Mouse (Mus musculus) 416B (cell line): ENCODE results near the gene Srgap3.

Experiments
- DNase-seq: peaks from one replicate; pipeline ENCODE4 v3.0.0; 2011; ENCODE audit warnings: low read depth

The Srgap3 gene

GRCm38 (mm10) chr6:112812884-112813283 is 134.2 kb downstream of the Srgap3 start:
- DNase-seq = no peak

- no peak for DNase-seq
These were observed 136.6 kb downstream of the Srgap3 start for GRCm38 (mm10) chr6:112810521-112810830.

DNA sequence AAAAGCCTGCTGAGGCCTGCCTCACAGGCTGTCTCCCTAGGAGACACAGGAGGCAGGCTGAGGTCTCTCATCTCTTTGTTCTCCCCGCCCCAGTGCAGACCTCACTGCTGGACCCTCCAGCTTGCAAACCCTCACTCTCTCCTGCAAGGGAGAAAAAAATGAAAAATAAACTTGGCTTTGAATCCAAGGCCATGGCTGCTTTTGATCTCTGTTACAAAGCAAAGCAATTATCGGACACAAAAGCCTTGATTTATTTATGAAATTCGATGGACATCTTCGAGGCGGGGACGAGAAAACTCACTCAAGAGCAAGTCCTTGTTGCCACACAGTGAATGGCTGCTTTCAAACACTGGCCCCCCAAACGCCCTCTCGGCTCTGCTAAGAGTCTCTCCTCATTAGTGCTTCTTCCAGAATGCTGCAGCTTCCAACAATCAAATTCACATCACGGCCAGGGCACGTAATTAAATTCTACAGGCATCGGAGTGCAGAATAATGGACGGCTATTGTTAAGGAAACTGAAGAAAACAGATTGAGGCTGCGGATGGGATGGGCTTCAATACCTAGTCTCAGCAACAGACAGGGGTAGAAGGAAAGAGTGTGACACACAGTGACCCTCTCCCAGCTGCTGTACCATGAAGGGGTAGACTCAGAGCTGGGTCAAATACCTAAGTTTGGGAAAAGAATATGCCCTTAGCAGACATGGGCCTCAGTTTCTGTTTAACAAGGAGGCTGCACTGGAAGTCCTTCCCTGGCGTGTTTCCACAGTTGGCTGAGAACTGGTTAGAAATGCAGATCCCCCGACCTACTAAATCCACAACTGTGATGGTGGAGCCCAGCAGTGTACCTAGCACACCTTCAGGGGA is 137.2 kb downstream of the Srgap3 start:
- no peak for DNase-seq

DNA sequence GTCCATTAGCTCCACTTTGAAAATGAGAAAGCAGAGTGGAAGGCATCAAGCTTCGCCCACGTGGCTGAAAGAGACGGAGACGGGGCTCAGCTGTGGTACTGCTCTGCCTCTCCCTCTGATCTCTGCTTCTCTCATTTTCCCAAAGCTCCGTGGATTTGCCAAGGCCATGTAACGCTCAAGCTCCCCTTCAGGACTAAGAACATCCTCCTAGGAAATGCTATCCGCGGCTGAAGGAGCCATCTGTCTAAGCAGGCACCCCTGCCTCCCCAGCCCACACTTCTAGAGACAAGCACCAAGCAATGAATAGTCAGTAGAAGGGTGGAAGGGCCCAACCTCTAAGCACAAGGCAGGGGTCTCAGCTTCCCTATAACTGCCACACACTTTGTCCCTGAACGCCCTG is 138.3 kb downstream of the Srgap3 start:
- DNase-seq = no peak

DNA sequence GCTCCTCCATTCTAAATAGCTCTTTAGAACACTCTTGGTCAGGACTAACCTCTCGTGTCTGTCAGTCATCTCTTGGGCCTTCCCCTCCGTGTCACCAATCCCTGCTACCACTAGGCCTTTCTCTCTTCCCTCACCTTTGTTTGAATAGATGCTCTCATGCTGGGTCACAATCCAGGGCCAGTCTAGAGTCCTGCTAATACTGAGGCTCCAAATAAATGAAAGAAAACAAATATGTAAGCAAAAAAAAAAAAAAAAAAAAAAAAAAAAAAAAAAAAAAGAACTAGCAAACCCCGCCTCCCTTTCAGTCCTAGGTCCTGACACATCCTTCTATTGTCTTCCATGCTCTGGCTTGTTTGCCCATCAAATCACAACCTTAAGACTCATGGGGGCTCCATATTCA is 145.1 kb downstream of the Srgap3 start:
- no peak for DNase-seq

DNA sequence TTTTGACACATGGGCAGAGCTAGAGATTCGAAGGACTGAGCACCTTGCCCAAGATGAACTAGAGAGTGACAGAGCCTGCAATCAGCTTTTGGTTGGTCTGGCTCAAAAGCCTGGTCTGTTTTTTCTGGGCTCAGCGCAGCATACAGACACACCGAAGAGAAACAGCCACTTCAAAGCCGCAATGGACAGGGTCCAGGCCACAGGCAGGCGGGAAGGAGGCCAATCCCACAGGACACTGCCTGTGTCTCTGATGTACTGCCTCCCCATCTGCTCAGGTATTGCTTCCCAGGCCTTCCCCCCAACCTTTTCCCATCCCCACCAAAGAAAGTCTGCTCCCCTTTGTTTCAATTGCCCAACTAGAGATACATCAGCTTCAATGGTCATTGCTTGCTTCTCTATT is 148.7 kb downstream of the Srgap3 start:
- DNase-seq = no peak

- DNase-seq = peak; percentile 42
These were observed 150.5 kb downstream of the Srgap3 start for GRCm38 (mm10) chr6:112796607-112797006.

GRCm38 (mm10) chr6:112793887-112794286 is 153.2 kb downstream of the Srgap3 start:
- no peak for DNase-seq

DNA sequence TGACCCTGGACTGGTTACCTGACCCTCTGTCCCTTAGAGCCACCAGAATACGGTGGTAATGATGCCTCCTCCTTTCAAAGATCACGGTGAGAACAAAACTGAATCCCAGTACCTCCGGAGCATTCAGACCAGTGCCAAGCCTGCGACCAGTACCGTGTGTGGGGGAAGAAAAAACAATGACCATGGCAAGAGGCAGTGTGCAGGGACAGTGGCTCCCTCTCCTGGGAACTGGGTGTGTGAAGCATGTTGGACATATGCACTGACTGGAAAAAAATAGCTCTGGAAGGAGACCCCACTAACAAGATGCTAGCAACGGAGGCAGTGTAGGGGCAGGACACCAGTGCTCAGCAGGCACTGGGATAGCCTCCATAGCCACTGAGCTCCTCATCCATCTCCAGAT is 157.2 kb downstream of the Srgap3 start:
- DNase-seq = no peak

GRCm38 (mm10) chr6:112788617-112789016 is 158.4 kb downstream of the Srgap3 start:
- no peak for DNase-seq

DNA sequence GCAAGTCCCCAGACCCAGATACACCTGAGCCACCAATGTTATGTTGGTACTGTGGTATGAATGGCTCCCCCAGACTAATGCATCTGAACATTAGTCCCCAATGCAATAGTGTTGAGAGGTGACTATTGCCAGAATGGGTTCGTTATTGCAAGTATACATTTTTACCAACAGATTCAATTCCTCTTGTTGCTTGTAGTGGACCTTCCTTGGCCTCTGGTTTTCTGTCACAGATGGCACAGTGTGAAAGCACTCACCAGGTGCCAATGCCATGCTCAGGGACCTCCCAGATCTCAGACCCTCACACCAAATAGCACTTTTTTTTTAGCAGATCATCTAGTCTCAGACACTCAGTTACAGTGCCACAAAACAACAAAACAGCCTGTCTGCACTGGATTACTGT is 158.9 kb downstream of the Srgap3 start:
- DNase-seq = no peak

- peak; percentile 22 for DNase-seq
These were observed 165.5 kb downstream of the Srgap3 start for GRCm38 (mm10) chr6:112781409-112782093.

DNA sequence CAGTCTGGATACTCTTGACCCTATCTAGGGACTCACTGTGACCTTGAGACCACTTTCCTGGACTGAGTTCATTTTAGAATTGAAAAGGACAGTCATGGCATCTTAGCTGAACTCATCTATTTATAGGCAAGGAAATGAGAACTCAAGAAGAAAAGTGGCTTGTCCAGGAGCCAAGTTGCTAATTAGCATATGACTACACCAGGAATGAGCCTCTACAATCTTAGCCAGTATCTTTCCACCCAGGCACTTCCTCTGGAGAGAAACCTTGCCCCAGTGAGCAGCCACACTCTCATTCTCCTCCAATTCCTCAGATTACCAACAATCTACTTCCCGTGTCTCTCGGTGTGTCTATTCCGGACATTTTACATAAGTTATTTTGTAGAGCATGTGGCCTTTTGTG is 168.9 kb downstream of the Srgap3 start:
- DNase-seq = peak; percentile 65

GRCm38 (mm10) chr6:112776718-112777117 is 170.3 kb downstream of the Srgap3 start:
- DNase-seq = peak; percentile 29

DNA sequence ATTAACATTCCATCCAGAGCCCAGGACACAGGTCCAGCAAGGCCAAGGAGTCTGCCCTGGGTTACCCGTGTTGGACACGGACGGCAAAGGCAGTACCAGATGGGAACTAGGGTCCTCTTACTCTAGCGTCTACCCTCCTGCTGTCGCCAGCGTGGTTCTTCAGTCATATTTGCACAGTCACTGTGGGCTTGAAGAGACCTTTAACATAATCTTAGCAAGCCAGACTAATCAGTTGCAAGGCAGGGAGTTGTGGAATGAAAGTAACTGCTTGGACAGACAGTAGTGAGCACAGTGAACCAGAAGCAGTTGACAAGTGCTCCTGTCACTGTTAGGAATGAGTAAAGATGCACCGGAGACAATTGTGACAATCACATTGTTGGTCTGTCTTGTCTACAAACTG is 173.3 kb downstream of the Srgap3 start:
- no peak for DNase-seq

DNA sequence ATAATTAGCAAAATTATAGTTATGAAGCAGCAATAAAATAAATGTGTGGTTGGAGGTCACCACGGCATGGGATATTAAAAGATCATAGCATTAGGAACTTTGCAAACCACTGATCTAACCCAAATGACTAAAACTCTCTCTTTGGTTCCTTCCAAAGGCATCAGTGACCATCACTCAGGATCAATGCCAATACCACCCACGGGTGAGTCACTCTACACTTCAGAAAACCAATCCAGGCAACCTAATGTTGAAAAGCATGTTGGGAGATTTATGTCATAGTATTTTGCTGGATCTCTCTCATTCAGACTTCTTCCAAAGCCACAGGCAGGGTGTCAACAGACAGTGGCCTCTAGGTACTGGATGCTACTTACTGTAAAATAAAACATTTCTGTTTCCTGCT is 176.1 kb downstream of the Srgap3 start:
- no peak for DNase-seq

- no peak for DNase-seq
These were observed 188.5 kb downstream of the Srgap3 start for GRCm38 (mm10) chr6:112758541-112758940.

DNA sequence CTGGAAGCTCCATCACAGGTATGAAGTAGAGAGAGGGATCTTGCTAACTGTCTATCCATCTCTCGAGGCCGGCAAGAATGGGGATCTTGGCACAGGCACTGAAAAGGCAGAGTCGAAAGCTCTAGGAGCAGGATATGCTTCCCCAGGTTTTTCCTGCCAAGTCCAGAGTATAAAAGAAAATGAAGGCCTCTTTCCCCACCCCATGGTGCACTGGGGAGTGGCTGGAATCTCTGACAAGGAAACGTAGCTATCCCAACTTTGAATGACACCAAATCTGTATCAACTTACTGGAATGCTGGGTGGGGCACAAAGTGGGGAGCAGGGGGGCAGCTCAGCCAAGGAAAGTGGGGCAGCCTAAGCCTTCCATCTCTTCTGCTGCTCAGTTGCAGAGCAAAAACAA is 190.2 kb downstream of the Srgap3 start:
- DNase-seq = no peak

DNA sequence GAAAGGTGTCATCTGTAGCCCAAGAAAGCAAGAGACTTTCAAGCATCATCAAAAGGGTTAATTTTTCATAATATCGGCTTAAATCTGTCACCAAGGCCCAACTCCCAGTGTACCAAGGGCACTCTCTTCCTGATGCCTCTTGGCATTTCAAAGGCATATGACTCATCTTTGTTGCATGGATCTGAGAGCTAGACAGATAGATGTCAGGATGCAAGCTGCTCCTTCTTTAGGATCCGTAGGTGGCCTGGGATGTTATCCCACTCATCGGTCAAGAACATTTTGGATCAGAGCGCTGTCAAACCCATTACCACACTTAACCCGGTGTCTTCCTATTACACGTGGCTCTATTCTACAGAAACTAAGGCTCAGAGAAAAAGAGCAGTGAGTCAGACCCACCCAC is 192.1 kb downstream of the Srgap3 start:
- no peak for DNase-seq

DNA sequence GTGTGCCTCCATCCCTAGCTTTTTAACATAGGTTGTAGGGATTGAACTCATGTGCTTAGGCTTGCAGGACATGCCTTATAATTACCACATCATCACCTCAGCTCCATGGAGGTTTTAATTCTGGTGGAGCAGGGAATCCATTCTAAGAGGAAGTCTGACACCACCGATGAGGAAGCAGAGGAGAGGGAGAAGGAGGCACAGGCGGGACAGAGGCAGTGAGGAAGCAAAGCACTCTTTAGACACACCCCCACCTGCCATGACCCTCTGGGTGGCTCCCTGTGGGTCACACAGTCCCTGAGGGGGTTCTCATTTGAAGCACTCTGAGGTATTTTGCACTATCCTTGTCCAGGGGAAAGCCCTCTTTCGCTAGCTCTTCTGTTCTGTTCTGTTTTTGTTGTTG is 194.5 kb downstream of the Srgap3 start:
- no peak for DNase-seq

GRCm38 (mm10) chr6:112752007-112752406 is 195.1 kb downstream of the Srgap3 start:
- DNase-seq = no peak

DNA sequence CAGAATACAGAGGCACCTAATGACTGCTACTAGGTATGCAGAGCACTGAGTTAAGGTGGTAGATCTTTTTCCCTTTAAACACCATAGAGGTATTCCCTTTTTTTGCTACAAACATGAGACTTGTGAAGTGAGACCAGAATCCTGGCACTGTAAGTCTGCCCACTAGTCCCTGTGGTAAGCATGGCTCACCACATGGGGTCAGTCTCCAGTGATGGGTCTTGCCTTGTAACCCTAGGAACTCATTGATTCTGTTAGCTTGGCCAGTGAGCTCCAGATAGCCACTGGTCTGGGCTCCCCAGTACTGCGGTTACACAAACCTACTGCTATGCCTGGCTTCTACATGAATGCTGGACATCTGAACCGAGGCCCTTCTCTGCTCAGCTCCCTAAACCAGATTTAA is 204.8 kb downstream of the Srgap3 start:
- peak; percentile 40 for DNase-seq

GRCm38 (mm10) chr6:112741766-112742165 is 205.3 kb downstream of the Srgap3 start:
- DNase-seq = no peak

GRCm38 (mm10) chr6:112739635-112740034 is 207.4 kb downstream of the Srgap3 start:
- DNase-seq = no peak
